Mouse (Mus musculus): ENCODE results near the gene Slc11a1.

- TF ChIP-seq POLR2A (IDR thresholded peaks at IDR 0.05; ENCODE audit: insufficient read depth, low read depth, low read length), result peak; percentile 48; the same call in 1 of the 2 replicates
- TF ChIP-seq CTCF (IDR thresholded peaks at IDR 0.05; ENCODE audit: insufficient read depth, low read depth, low read length), result no peak
These were observed 42.7 kb upstream of the Slc11a1 start for GRCm38 (mm10) chr1:74332241-74332763.
